Mouse (Mus musculus) stomach, embryonic 16.5 days (tissue): ENCODE measurements around the gene Bmp7. TPM values are rescaled to one million over a fixed set of nuclear protein-coding genes. Genes with fewer than 3 reads are reported as not detected.

Experiments
- ATAC-seq: fragments of 200-750 bp; cut with Nextera tagmentation; 2 replicates; pipeline ENCODE4 v1.8.0; 2017; ENCODE audit warnings: moderate number of reproducible peaks, moderate TSS enrichment; ENCODE audit not compliant: insufficient read depth, low FRiP score
- H3K27ac ChIP-seq: fragments of 300-500 bp; sonication (generic); 2 replicates; pipeline ENCODE4 v1.5.1; 2014; ENCODE audit warnings: low read length
- H3K27me3 ChIP-seq: fragments of 300-500 bp; sonication (generic); 2 replicates; pipeline ENCODE4 v1.6.1; 2014; ENCODE audit warnings: low read length, control low read depth, mixed read lengths; ENCODE audit not compliant: control insufficient read depth, insufficient read depth
- H3K36me3 ChIP-seq: fragments of 300-500 bp; sonication (generic); 2 replicates; pipeline ENCODE4 v1.6.1; 2014; ENCODE audit warnings: low read length; ENCODE audit not compliant: control insufficient read depth, insufficient read depth
- H3K4me1 ChIP-seq: fragments of 300-500 bp; sonication (generic); 2 replicates; pipeline ENCODE4 v1.6.1; 2014; ENCODE audit warnings: low read length, control low read depth, mixed read lengths; ENCODE audit not compliant: control insufficient read depth, insufficient read depth
- H3K4me2 ChIP-seq: fragments of 300-500 bp; sonication (generic); 2 replicates; pipeline ENCODE4 v1.6.1; 2014; ENCODE audit warnings: low read depth, low read length, mixed read lengths
- H3K4me3 ChIP-seq: fragments of 300-500 bp; sonication (generic); replicated peaks from 2 replicates; pipeline ENCODE4 v1.5.1; 2014; ENCODE audit warnings: mild to moderate bottlenecking, low read length
- H3K9ac ChIP-seq: fragments of 300-500 bp; sonication (generic); 2 replicates; pipeline ENCODE4 v1.6.1; 2014; ENCODE audit warnings: low read length
- H3K9me3 ChIP-seq: fragments of 300-500 bp; sonication (generic); replicated peaks from 2 replicates; pipeline ENCODE4 v1.6.1; 2016; ENCODE audit warnings: low read length, control low read depth; ENCODE audit not compliant: control insufficient read depth
- WGBS: fragments of 180-500 bp; shearing (Covaris S2); extraction: QIAGEN DNeasy Blood & Tissue Kit; methylation state at CpG from one replicate; pipeline ENCODE4 v1.1.7; 2014; 5-methylcytosine and 5-hydroxymethylcytosine counted together
- polyA plus RNA-seq: library from polyadenylated mRNA; unstranded; fragments of >200 nt; fragmentation: Nextera tagmentation; extraction: Ambion mirVana; gene quantifications from 2 replicates; pipeline ENCODE4 v1.2.1, GENCODE M21; 2015

The Bmp7 gene
- 15.5 and 15.7 TPM in 2 replicates for polyA plus RNA-seq

- Histone ChIP-seq H3K9ac (peak within 1 kb of the TSS; percentile 79), H3K4me2 (peak within 1 kb of the TSS; percentile 99), H3K4me3 (peak within 1 kb of the TSS; percentile 68), H3K36me3 (no peaks in the 10 kb centered on the region), H3K27me3 (peaks cover 4% of the 10 kb centered on the region; the same call in 1 of the 2 replicates), H3K27ac (peak within 1 kb of the TSS; percentile 72), H3K9me3 (no peaks in the 10 kb centered on the region), H3K4me1 (peaks cover 33% of the 10 kb centered on the region)
- peak; percentile 84 for ATAC-seq
- under 1% methylated on average over 82 of the region's 82 CpGs for WGBS
These were observed at the start of gene Bmp7 for GRCm38 (mm10) chr2:172940003-172940798. Bmp7 (minus strand) TSS chr2:172940321.

- Histone ChIP-seq H3K4me2 (no peak overlapping the region), H3K4me3 (no peak overlapping the region), H3K4me1 (no peaks in the 10 kb centered on the region), H3K27me3 (no peaks in the 10 kb centered on the region), H3K9ac (no peak overlapping the region), H3K9me3 (no peaks in the 10 kb centered on the region), H3K36me3 (no peaks in the 10 kb centered on the region), H3K27ac (no peak overlapping the region)
- 58% methylated on average over 9 of the region's 9 CpGs for WGBS
- ATAC-seq, result no peak
These were observed 42.8 kb upstream of the Bmp7 start for GRCm38 (mm10) chr2:172982776-172983561.

- Histone ChIP-seq H3K27ac (no peak overlapping the region), H3K4me3 (no peak overlapping the region), H3K9me3 (no peaks in the 10 kb centered on the region), H3K36me3 (no peaks in the 10 kb centered on the region), H3K4me2 (no peak overlapping the region), H3K4me1 (peaks cover 9% of the 10 kb centered on the region; the same call in 1 of the 2 replicates), H3K27me3 (no peaks in the 10 kb centered on the region), H3K9ac (no peak overlapping the region)
- 93% methylated on average over 43 of the region's 43 CpGs for WGBS
- no peak for ATAC-seq
These were observed 39.7 kb upstream of the Bmp7 start for GRCm38 (mm10) chr2:172979666-172980345.

- no peaks in the 10 kb centered on the region for H3K36me3 ChIP-seq
- H3K4me2 ChIP-seq, result no peak overlapping the region
- peak overlapping the region; percentile 58; the same call in 1 of the 2 replicates for H3K27ac ChIP-seq
- peaks cover 9% of the 10 kb centered on the region; the same call in 1 of the 2 replicates for H3K4me1 ChIP-seq
- no peaks in the 10 kb centered on the region for H3K27me3 ChIP-seq
- H3K9me3 ChIP-seq, result no peaks in the 10 kb centered on the region
- H3K9ac ChIP-seq, result no peak overlapping the region
- no peak overlapping the region for H3K4me3 ChIP-seq
- ATAC-seq, result no peak
- WGBS, result 48% methylated on average over 4 of the region's 4 CpGs
These were observed 38.1 kb upstream of the Bmp7 start for GRCm38 (mm10) chr2:172978131-172978633.

GRCm38 (mm10) chr2:172977409-172978130, 37.4 kb upstream of the Bmp7 start, which contains the start of gene Spo11:
Spo11 (plus strand) TSS chr2:172977700.
- Histone ChIP-seq H3K27ac (peak within 1 kb of the TSS; percentile 58), H3K9ac (peak within 1 kb of the TSS; percentile 49)

GRCm38 (mm10) chr2:172976661-172977238, 36.6 kb upstream of the Bmp7 start:
- Histone ChIP-seq H3K9me3 (no peaks in the 10 kb centered on the region), H3K4me1 (peaks cover 9% of the 10 kb centered on the region; the same call in 1 of the 2 replicates), H3K9ac (peak overlapping the region; percentile 49; the same call in 1 of the 2 replicates), H3K36me3 (no peaks in the 10 kb centered on the region), H3K27me3 (no peaks in the 10 kb centered on the region), H3K4me2 (peak overlapping the region; percentile 36), H3K4me3 (no peak overlapping the region), H3K27ac (peak overlapping the region; percentile 58)
- whole genome bisulfite sequencing, result 33% methylated on average over 7 of the region's 7 CpGs
- no peak for ATAC-seq

More at GRCm38 (mm10) chr2:172977409-172978130, 37.4 kb upstream of the Bmp7 start, which contains the start of gene Spo11:
- Histone ChIP-seq H3K9me3 (no peaks in the 10 kb centered on the region), H3K36me3 (no peaks in the 10 kb centered on the region), H3K4me1 (peaks cover 9% of the 10 kb centered on the region; the same call in 1 of the 2 replicates), H3K27me3 (no peaks in the 10 kb centered on the region), H3K4me2 (peak within 1 kb of the TSS; percentile 36), H3K4me3 (peak within 1 kb of the TSS; percentile 8; the same call in 1 of the 2 replicates)
- no peak for ATAC-seq
- WGBS, result 24% methylated on average over 14 of the region's 14 CpGs

- no peaks in the 10 kb centered on the region for H3K27me3 ChIP-seq
- no peak overlapping the region for H3K27ac ChIP-seq
- no peak for ATAC-seq
- no peak overlapping the region for H3K4me3 ChIP-seq
- no peak overlapping the region for H3K4me2 ChIP-seq
- no peak overlapping the region for H3K9ac ChIP-seq
- H3K36me3 ChIP-seq, result no peaks in the 10 kb centered on the region
- WGBS, result 84% methylated on average over 6 of the region's 6 CpGs
- no peaks in the 10 kb centered on the region for H3K9me3 ChIP-seq
- H3K4me1 ChIP-seq, result peaks cover 9% of the 10 kb centered on the region; the same call in 1 of the 2 replicates
These were observed 35.0 kb upstream of the Bmp7 start for GRCm38 (mm10) chr2:172975159-172975558.

GRCm38 (mm10) chr2:172974701-172975100, 34.6 kb upstream of the Bmp7 start:
- no peak for ATAC-seq
- Histone ChIP-seq H3K27me3 (no peaks in the 10 kb centered on the region), H3K36me3 (no peaks in the 10 kb centered on the region), H3K4me1 (peaks cover 9% of the 10 kb centered on the region; the same call in 1 of the 2 replicates), H3K27ac (no peak overlapping the region), H3K9ac (no peak overlapping the region), H3K4me3 (no peak overlapping the region), H3K9me3 (no peaks in the 10 kb centered on the region), H3K4me2 (no peak overlapping the region)
- 40% methylated on average over 7 of the region's 7 CpGs for WGBS
